ENCODE assay signal across 13 mouse cellular contexts in the genomic region with DNA sequence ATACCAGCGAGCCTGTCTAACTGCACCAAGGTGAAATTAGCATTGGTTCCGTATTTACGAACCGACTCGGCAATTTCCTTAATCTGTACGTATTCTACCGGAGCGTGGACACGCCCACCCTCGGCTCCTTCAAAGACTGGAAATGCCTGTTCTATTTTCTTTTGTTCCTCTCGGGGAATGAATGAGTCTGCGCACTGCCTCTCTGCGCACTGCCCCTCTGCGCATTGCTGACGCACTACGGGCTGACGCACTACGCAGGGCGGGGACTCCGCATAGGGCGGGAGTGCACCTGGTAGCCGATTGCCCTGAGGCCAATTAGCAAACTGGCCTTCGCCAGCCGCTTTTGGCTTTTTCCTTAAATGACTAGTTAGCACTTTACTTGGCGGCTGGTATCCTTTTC. TPM values are rescaled to one million over a fixed set of nuclear protein-coding genes. Genes with fewer than 3 reads are reported as not detected.
DNase-seq lines count a peak whose midpoint lies in the region; ATAC-seq and TF ChIP-seq lines count a peak whose summit lies in the region.
"Not testable (repeated sequence)": the region's sequence is repeated elsewhere in the genome, so short reads cannot be mapped to it uniquely, and the experiment has no call there.
"Had no signal": no experiment of that assay in that cellular context is flagged by ENCODE, and none has a peak within 500 bp of the region (broad histone marks: within the 10 kb centered on the region; RNA-seq: fewer than 3 reads in every experiment).

No protein-coding gene starts in this region.

- H3K27me3 ChIP-seq in forebrain, embryonic 10.5 days (ENCODE audit: poor library complexity, severe bottlenecking); heart, embryonic 12.5 days (replicated peaks); hindbrain, postnatal 0 days (ENCODE audit: insufficient read depth, low read length); limb, embryonic 10.5 days (ENCODE audit: low read depth, poor library complexity, severe bottlenecking); liver, postnatal 0 days (ENCODE audit: insufficient read depth, low read length); midbrain, postnatal 0 days (ENCODE audit: insufficient read depth, low read length); thymus, adult 2 months (ENCODE audit: control insufficient read depth, insufficient read depth, low read length): not testable (repeated sequence)

- 34% methylated on average over 12 of the region's 25 CpGs for WGBS in forebrain, embryonic 10.5 days
- WGBS in heart, embryonic 12.5 days, result 39% methylated on average over 9 of the region's 25 CpGs
- WGBS in hindbrain, postnatal 0 days, result 36% methylated on average over 7 of the region's 25 CpGs
- WGBS in limb, embryonic 10.5 days, result 26% methylated on average over 9 of the region's 25 CpGs
- 18% methylated on average over 7 of the region's 25 CpGs for WGBS in liver, postnatal 0 days (ENCODE audit: insufficient replicate concordance)
- 25% methylated on average over 5 of the region's 25 CpGs for WGBS in midbrain, postnatal 0 days
- 39% methylated on average over 5 of the region's 25 CpGs for whole genome bisulfite sequencing in thymus, adult 2 months

- H3K4me1 ChIP-seq in bone marrow macrophage, adult 2 months (ENCODE audit: control insufficient read depth, insufficient read depth, low read length); heart, embryonic 12.5 days (replicated peaks); hindbrain, postnatal 0 days (ENCODE audit: insufficient read depth, low read length); liver, postnatal 0 days (ENCODE audit: insufficient read depth); midbrain, postnatal 0 days (ENCODE audit: insufficient read depth, low read length): not testable (repeated sequence)
- H3K4me1 ChIP-seq in forebrain, embryonic 10.5 days, result peaks cover 16% of the 10 kb centered on the region
- H3K4me1 ChIP-seq in limb, embryonic 10.5 days, result peaks cover 16% of the 10 kb centered on the region
- peaks cover 12% of the 10 kb centered on the region for H3K4me1 ChIP-seq in thymus, adult 2 months (replicated peaks; ENCODE audit: control insufficient read depth, insufficient read depth, low read length)

- peak overlapping the region; percentile 50 for H3K4me3 ChIP-seq in bone marrow macrophage, adult 2 months (ENCODE audit: insufficient read depth, low read length)
- H3K4me3 ChIP-seq in forebrain, embryonic 10.5 days, result peak overlapping the region; percentile 47
- peak overlapping the region; percentile 39 for H3K4me3 ChIP-seq in heart, embryonic 12.5 days
- H3K4me3 ChIP-seq in hindbrain, postnatal 0 days (ENCODE audit: low read length), result peak overlapping the region; percentile 22; the same call in 1 of the 2 replicates
- H3K4me3 ChIP-seq in limb, embryonic 10.5 days, result peak overlapping the region; percentile 45
- H3K4me3 ChIP-seq in liver, postnatal 0 days (ENCODE audit: low read depth, low read length), result peak overlapping the region; percentile 42
- H3K4me3 ChIP-seq in midbrain, postnatal 0 days (ENCODE audit: low read depth, low read length), result peak overlapping the region; percentile 22
- peak overlapping the region; percentile 58 for H3K4me3 ChIP-seq in thymus, adult 2 months (ENCODE audit: control insufficient read depth, insufficient read depth, low read length)

- not testable (repeated sequence) for ATAC-seq in heart, embryonic 12.5 days (ENCODE audit: insufficient number of reproducible peaks, low FRiP score); hindbrain, postnatal 0 days; liver, postnatal 0 days; midbrain, postnatal 0 days (ENCODE audit: low FRiP score)

- not testable (repeated sequence) for H3K36me3 ChIP-seq in forebrain, embryonic 10.5 days (replicated peaks); heart, embryonic 12.5 days; hindbrain, postnatal 0 days (ENCODE audit: insufficient read depth, low read length); limb, embryonic 10.5 days; liver, postnatal 0 days (replicated peaks; ENCODE audit: insufficient read depth, low read length); midbrain, postnatal 0 days (ENCODE audit: insufficient read depth, low read length); thymus, adult 2 months (ENCODE audit: control insufficient read depth, insufficient read depth, low read length)

- not testable (repeated sequence) for H3K27ac ChIP-seq in bone marrow macrophage, adult 2 months (ENCODE audit: insufficient read depth, low read depth, low read length); heart, embryonic 12.5 days (ENCODE audit: poor library complexity, severe bottlenecking); hindbrain, postnatal 0 days; limb, embryonic 10.5 days; liver, postnatal 0 days (ENCODE audit: low read depth); midbrain, postnatal 0 days (ENCODE audit: low read depth, low read length); thymus, adult 2 months (ENCODE audit: control insufficient read depth, insufficient read depth, low read length)
- H3K27ac ChIP-seq in forebrain, embryonic 10.5 days, result peak overlapping the region; percentile 65; the same call in 1 of the 2 replicates

- H3K9ac ChIP-seq in heart, embryonic 12.5 days, result peak overlapping the region; percentile 56; the same call in 1 of the 2 replicates
- H3K9ac ChIP-seq in hindbrain, postnatal 0 days (replicated peaks; ENCODE audit: low read length); liver, postnatal 0 days (replicated peaks); midbrain, postnatal 0 days (replicated peaks; ENCODE audit: low read length, poor library complexity, severe bottlenecking): not testable (repeated sequence)

- TF ChIP-seq POLR2A in bone marrow macrophage, adult 2 months (IDR thresholded peaks at IDR 0.05; ENCODE audit: borderline replicate concordance, low read depth, low read length); thymus, adult 2 months (IDR thresholded peaks at IDR 0.05; ENCODE audit: control insufficient read depth, extremely low read depth, insufficient read depth, low read length, poor library complexity): not testable (repeated sequence)

- DNase-seq in forebrain, embryonic 10.5 days (ENCODE audit: extremely low spot score, low spot score); hindbrain, postnatal 0 days (ENCODE audit: low spot score); limb, embryonic 10.5 days (ENCODE audit: low spot score); liver, postnatal 0 days; midbrain, postnatal 0 days (ENCODE audit: low spot score); thymus, adult 2 months: not testable (repeated sequence)

- TF ChIP-seq EP300 in liver, postnatal 0 days (IDR thresholded peaks at IDR 0.05; ENCODE audit: low read depth), result not testable (repeated sequence)

- H3K9me3 ChIP-seq in forebrain, embryonic 10.5 days; heart, embryonic 12.5 days (replicated peaks); hindbrain, postnatal 0 days (ENCODE audit: low read length); limb, embryonic 10.5 days (replicated peaks); liver, postnatal 0 days (ENCODE audit: low read length); midbrain, postnatal 0 days (ENCODE audit: low read length): not testable (repeated sequence)

- H3K4me2 ChIP-seq in heart, embryonic 12.5 days, result peak overlapping the region; percentile 43
- H3K4me2 ChIP-seq in hindbrain, postnatal 0 days (ENCODE audit: low read depth, low read length), result not testable (repeated sequence)
- H3K4me2 ChIP-seq in liver, postnatal 0 days (ENCODE audit: low read depth, low read length), result peak overlapping the region; percentile 45
- H3K4me2 ChIP-seq in midbrain, postnatal 0 days (ENCODE audit: low read depth, low read length, poor library complexity, severe bottlenecking), result peak overlapping the region; percentile 29; the same call in 1 of the 2 replicates

- not testable (repeated sequence) for TF ChIP-seq CTCF in bone marrow macrophage, adult 2 months (IDR thresholded peaks at IDR 0.05; ENCODE audit: low read depth, low read length); hindbrain, postnatal 0 days (IDR thresholded peaks at IDR 0.05; ENCODE audit: low read depth); liver, postnatal 0 days (IDR thresholded peaks at IDR 0.05; ENCODE audit: low read depth); midbrain, postnatal 0 days (IDR thresholded peaks at IDR 0.05); thymus, adult 2 months (IDR thresholded peaks at IDR 0.05; ENCODE audit: borderline replicate concordance, control insufficient read depth, extremely low read depth, insufficient read depth, low read length, poor library complexity)

RNA-seq across cellular contexts. Expression of a gene that starts 4.6 kb away (rescaled TPM):
- 48.8 and 55.3 TPM in 2 replicates for polyA plus RNA-seq in bone marrow macrophage, adult 2 months (2012; ENCODE audit: insufficient read depth, insufficient read length, missing spikeins)
- 84.0 and 87.1 TPM in 2 replicates for polyA plus RNA-seq in forebrain, embryonic 10.5 days (2016; fragmentation: Nextera tagmentation; extraction: Ambion mirVana)
- 62.7 and 69.9 TPM in 2 replicates for polyA plus RNA-seq in heart, embryonic 12.5 days (2016; fragmentation: Nextera tagmentation; extraction: Ambion mirVana)
- 265 and 283 TPM in 2 replicates for total RNA-seq in hindbrain, postnatal 0 days (2014; rRNA removed)
- polyA plus RNA-seq in hindbrain, postnatal 0 days (2015; fragmentation: Nextera tagmentation; extraction: Ambion mirVana), result 127 and 137 TPM in 2 replicates
- polyA plus RNA-seq in limb, embryonic 10.5 days (2016; fragmentation: Nextera tagmentation; extraction: Ambion mirVana), result 85.5 and 95.1 TPM in 2 replicates
- polyA plus RNA-seq in liver, postnatal 0 days (2015; fragmentation: Nextera tagmentation; extraction: Ambion mirVana), result 18.6 and 20.6 TPM in 2 replicates
- total RNA-seq in midbrain, postnatal 0 days (2014; rRNA removed), result 313 and 343 TPM in 2 replicates
- polyA plus RNA-seq in midbrain, postnatal 0 days (2015; fragmentation: Nextera tagmentation; extraction: Ambion mirVana), result 166 and 170 TPM in 2 replicates
- polyA plus RNA-seq in thymus, adult 2 months (2012; rRNA removed), result 79.1 and 85.0 TPM in 2 replicates

RNA-seq across cellular contexts. Expression of a gene that starts 24.1 kb away (rescaled TPM):
- polyA plus RNA-seq in bone marrow macrophage, adult 2 months (2012; ENCODE audit: insufficient read depth, insufficient read length, missing spikeins), result not detected in 2 replicates
- 0.39 and 0.58 TPM in 2 replicates for polyA plus RNA-seq in forebrain, embryonic 10.5 days (2016; fragmentation: Nextera tagmentation; extraction: Ambion mirVana)
- polyA plus RNA-seq in heart, embryonic 12.5 days (2016; fragmentation: Nextera tagmentation; extraction: Ambion mirVana), result 0.19 TPM in 1 of 2 replicates, not detected in the other
- 4.3 and 7.9 TPM in 2 replicates for total RNA-seq in hindbrain, postnatal 0 days (2014; rRNA removed)
- polyA plus RNA-seq in hindbrain, postnatal 0 days (2015; fragmentation: Nextera tagmentation; extraction: Ambion mirVana), result 2.4 and 3.0 TPM in 2 replicates
- 0.24 and 0.36 TPM in 2 replicates for polyA plus RNA-seq in limb, embryonic 10.5 days (2016; fragmentation: Nextera tagmentation; extraction: Ambion mirVana)
- 0.02 TPM in 1 of 2 replicates, not detected in the other for polyA plus RNA-seq in liver, postnatal 0 days (2015; fragmentation: Nextera tagmentation; extraction: Ambion mirVana)
- total RNA-seq in midbrain, postnatal 0 days (2014; rRNA removed), result 3.1 TPM in 2 replicates
- 2.8 and 3.1 TPM in 2 replicates for polyA plus RNA-seq in midbrain, postnatal 0 days (2015; fragmentation: Nextera tagmentation; extraction: Ambion mirVana)
- polyA plus RNA-seq in thymus, adult 2 months (2012; rRNA removed), result 3.9 and 4.3 TPM in 2 replicates
- polyA plus RNA-seq: C2C12, Patski had no signal

RNA-seq across cellular contexts. Expression of a gene that starts 33.8 kb away (rescaled TPM):
- polyA plus RNA-seq in bone marrow macrophage, adult 2 months (2012; ENCODE audit: insufficient read depth, insufficient read length, missing spikeins), result 7.2 and 7.6 TPM in 2 replicates
- 15.1 and 15.4 TPM in 2 replicates for polyA plus RNA-seq in forebrain, embryonic 10.5 days (2016; fragmentation: Nextera tagmentation; extraction: Ambion mirVana)
- polyA plus RNA-seq in heart, embryonic 12.5 days (2016; fragmentation: Nextera tagmentation; extraction: Ambion mirVana), result 9.0 and 11.8 TPM in 2 replicates
- total RNA-seq in hindbrain, postnatal 0 days (2014; rRNA removed), result 19.4 and 28.9 TPM in 2 replicates
- polyA plus RNA-seq in hindbrain, postnatal 0 days (2015; fragmentation: Nextera tagmentation; extraction: Ambion mirVana), result 6.1 and 6.4 TPM in 2 replicates
- 14.3 and 14.6 TPM in 2 replicates for polyA plus RNA-seq in limb, embryonic 10.5 days (2016; fragmentation: Nextera tagmentation; extraction: Ambion mirVana)
- polyA plus RNA-seq in liver, postnatal 0 days (2015; fragmentation: Nextera tagmentation; extraction: Ambion mirVana), result 5.5 and 5.6 TPM in 2 replicates
- total RNA-seq in midbrain, postnatal 0 days (2014; rRNA removed), result 17.3 and 18.6 TPM in 2 replicates
- 5.1 and 5.8 TPM in 2 replicates for polyA plus RNA-seq in midbrain, postnatal 0 days (2015; fragmentation: Nextera tagmentation; extraction: Ambion mirVana)
- polyA plus RNA-seq in thymus, adult 2 months (2012; rRNA removed), result 14.9 and 18.4 TPM in 2 replicates

RNA-seq across cellular contexts. Expression of a gene that starts 37.6 kb away (rescaled TPM):
- not detected in 2 replicates for polyA plus RNA-seq in bone marrow macrophage, adult 2 months (2012; ENCODE audit: insufficient read depth, insufficient read length, missing spikeins)
- not detected in 2 replicates for polyA plus RNA-seq in forebrain, embryonic 10.5 days (2016; fragmentation: Nextera tagmentation; extraction: Ambion mirVana)
- polyA plus RNA-seq in heart, embryonic 12.5 days (2016; fragmentation: Nextera tagmentation; extraction: Ambion mirVana), result not detected in 2 replicates
- not detected in 2 replicates for total RNA-seq in hindbrain, postnatal 0 days (2014; rRNA removed)
- polyA plus RNA-seq in hindbrain, postnatal 0 days (2015; fragmentation: Nextera tagmentation; extraction: Ambion mirVana), result not detected in 2 replicates
- not detected in 2 replicates for polyA plus RNA-seq in limb, embryonic 10.5 days (2016; fragmentation: Nextera tagmentation; extraction: Ambion mirVana)
- not detected in 2 replicates for polyA plus RNA-seq in liver, postnatal 0 days (2015; fragmentation: Nextera tagmentation; extraction: Ambion mirVana)
- not detected in 2 replicates for total RNA-seq in midbrain, postnatal 0 days (2014; rRNA removed)
- 0.07 TPM in 1 of 2 replicates, not detected in the other for polyA plus RNA-seq in midbrain, postnatal 0 days (2015; fragmentation: Nextera tagmentation; extraction: Ambion mirVana)
- not detected in 2 replicates for polyA plus RNA-seq in thymus, adult 2 months (2012; rRNA removed)
- total RNA-seq: adrenal gland, adult 8-10 months; heart, adult 18-20 months; layer of hippocampus, postnatal 10 days had no signal
- polyA plus RNA-seq: C2C12, Patski had no signal

RNA-seq across cellular contexts. Expression of a gene that starts 52.3 kb away (rescaled TPM):
- 67.0 and 70.9 TPM in 2 replicates for polyA plus RNA-seq in bone marrow macrophage, adult 2 months (2012; ENCODE audit: insufficient read depth, insufficient read length, missing spikeins)
- 16.1 and 18.2 TPM in 2 replicates for polyA plus RNA-seq in forebrain, embryonic 10.5 days (2016; fragmentation: Nextera tagmentation; extraction: Ambion mirVana)
- 35.0 and 35.3 TPM in 2 replicates for polyA plus RNA-seq in heart, embryonic 12.5 days (2016; fragmentation: Nextera tagmentation; extraction: Ambion mirVana)
- total RNA-seq in hindbrain, postnatal 0 days (2014; rRNA removed), result 26.7 and 38.0 TPM in 2 replicates
- 8.9 and 9.1 TPM in 2 replicates for polyA plus RNA-seq in hindbrain, postnatal 0 days (2015; fragmentation: Nextera tagmentation; extraction: Ambion mirVana)
- 21.6 and 23.3 TPM in 2 replicates for polyA plus RNA-seq in limb, embryonic 10.5 days (2016; fragmentation: Nextera tagmentation; extraction: Ambion mirVana)
- 4.6 and 4.7 TPM in 2 replicates for polyA plus RNA-seq in liver, postnatal 0 days (2015; fragmentation: Nextera tagmentation; extraction: Ambion mirVana)
- total RNA-seq in midbrain, postnatal 0 days (2014; rRNA removed), result 26.0 and 26.4 TPM in 2 replicates
- polyA plus RNA-seq in midbrain, postnatal 0 days (2015; fragmentation: Nextera tagmentation; extraction: Ambion mirVana), result 7.8 and 9.2 TPM in 2 replicates
- polyA plus RNA-seq in thymus, adult 2 months (2012; rRNA removed), result 45.6 and 46.0 TPM in 2 replicates
